Mouse (Mus musculus) myocyte (in vitro differentiated cells): ENCODE data around the gene Mlana.

ENCODE experiments used
- CEBPB ChIP-seq: IDR thresholded peaks from 2 replicates; pipeline ENCODE4 v1.6.1; 2011; ENCODE audit warnings: mild to moderate bottlenecking, moderate library complexity; ENCODE audit not compliant: poor library complexity, insufficient read depth, severe bottlenecking
- MAX ChIP-seq: IDR thresholded peaks from one replicate; pipeline ENCODE4 v1.6.1; 2011; ENCODE audit warnings: low read depth, mild to moderate bottlenecking, control low read depth
- MYOD1 ChIP-seq, 3 experiments: IDR thresholded peaks; one replicate each; pipeline ENCODE4 v1.6.1; 2011; ENCODE audit warnings: control low read depth in 2 of 3, low read depth in 2 of 3, mild to moderate bottlenecking in 2 of 3, moderate library complexity in 1 of 3; ENCODE audit not compliant: insufficient read length in 2 of 3, control insufficient read depth in 1 of 3
- MYOG ChIP-seq, 3 experiments: IDR thresholded peaks; one replicate each; pipeline ENCODE4 v1.6.1; 2011; ENCODE audit warnings: control low read depth in 2 of 3, low read depth in 2 of 3, mild to moderate bottlenecking in 2 of 3; ENCODE audit not compliant: insufficient read length in 2 of 3, control insufficient read depth in 1 of 3, insufficient read depth in 1 of 3
- POLR2A ChIP-seq: IDR thresholded peaks from one replicate; pipeline ENCODE4 v1.6.1; 2011; ENCODE audit warnings: low read depth, mild to moderate bottlenecking, control low read depth, moderate library complexity; ENCODE audit not compliant: insufficient read length
- POLR2AphosphoS2 ChIP-seq: IDR thresholded peaks from one replicate; pipeline ENCODE4 v1.6.1; 2011; ENCODE audit warnings: low read depth, control low read depth; ENCODE audit not compliant: insufficient read length
- TCF12 ChIP-seq: IDR thresholded peaks from one replicate; pipeline ENCODE4 v1.6.1; 2011; ENCODE audit warnings: mild to moderate bottlenecking, control low read depth; ENCODE audit not compliant: poor library complexity, insufficient read depth, severe bottlenecking
- TCF3 ChIP-seq: IDR thresholded peaks from one replicate; pipeline ENCODE4 v1.6.1; 2011; ENCODE audit warnings: low read depth, control low read depth; ENCODE audit not compliant: insufficient read length
- USF1 ChIP-seq: IDR thresholded peaks from one replicate; pipeline ENCODE4 v1.6.1; 2011; ENCODE audit warnings: low read depth, mild to moderate bottlenecking, control low read depth, moderate library complexity

DNA sequence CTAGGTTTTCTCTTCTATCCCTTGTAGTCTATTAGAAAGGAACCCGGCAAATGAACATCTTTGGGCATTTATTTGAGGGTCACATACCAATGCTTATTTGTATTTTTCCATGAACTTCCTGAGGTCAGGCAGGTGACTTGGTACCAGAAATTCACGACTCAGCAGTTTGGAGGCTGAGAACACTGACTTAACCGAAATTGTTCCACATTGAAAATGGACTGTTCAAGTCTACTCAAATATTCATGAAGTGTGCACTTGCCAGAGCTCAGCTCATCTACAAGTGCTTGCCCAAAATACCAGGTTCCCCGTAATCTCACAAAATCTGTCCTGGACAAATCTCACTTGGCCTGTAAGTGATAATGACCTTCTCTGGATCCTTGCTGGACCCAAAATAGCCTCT lies 41.6 kb upstream of the Mlana start:
- TF ChIP-seq MYOD1 (IDR thresholded peaks at IDR 0.05; ENCODE audit: control insufficient read depth in 1 of 3, insufficient read length in 2 of 3, low read depth in 2 of 3) (no peak), USF1 (no peak), POLR2A (no peak), TCF3 (no peak), CEBPB (no peak), MYOG (IDR thresholded peaks at IDR 0.05; ENCODE audit: control insufficient read depth in 1 of 3, insufficient read depth in 1 of 3, insufficient read length in 2 of 3, low read depth in 2 of 3) (no peak), MAX (no peak), TCF12 (no peak), POLR2AphosphoS2 (no peak)
